Mouse (Mus musculus) heart, embryonic 13.5 days (tissue): Measurements from ENCODE around the gene Crtc3. TPM values are rescaled to one million over a fixed set of nuclear protein-coding genes. Genes with fewer than 3 reads are reported as not detected.

Experiments
- ATAC-seq: fragments of 200-750 bp; cut with Nextera tagmentation; 2 replicates; pipeline ENCODE4 v1.8.0; 2017; ENCODE audit warnings: moderate TSS enrichment; ENCODE audit not compliant: insufficient number of reproducible peaks, low FRiP score, low TSS enrichment; ENCODE audit errors: extremely low read depth
- H3K27ac ChIP-seq: fragments of 300-500 bp; sonication (generic); replicated peaks from 2 replicates; pipeline ENCODE4 v1.5.1; 2015; ENCODE audit warnings: moderate library complexity, mild to moderate bottlenecking, inconsistent platforms
- H3K27me3 ChIP-seq: fragments of 300-500 bp; sonication (generic); replicated peaks from 2 replicates; pipeline ENCODE4 v1.6.1; 2015; ENCODE audit warnings: mild to moderate bottlenecking, inconsistent platforms
- H3K36me3 ChIP-seq: fragments of 300-500 bp; sonication (generic); 2 replicates; pipeline ENCODE4 v1.6.1; 2015; ENCODE audit warnings: mild to moderate bottlenecking, inconsistent platforms
- H3K4me1 ChIP-seq: fragments of 300-500 bp; sonication (generic); 2 replicates; pipeline ENCODE4 v1.6.1; 2015; ENCODE audit warnings: inconsistent platforms
- H3K4me2 ChIP-seq: fragments of 300-500 bp; sonication (generic); 2 replicates; pipeline ENCODE4 v1.6.1; 2015; ENCODE audit warnings: inconsistent platforms, mild to moderate bottlenecking, moderate library complexity
- H3K4me3 ChIP-seq: fragments of 300-500 bp; sonication (generic); 2 replicates; pipeline ENCODE4 v1.5.1; 2015; ENCODE audit warnings: moderate library complexity, mild to moderate bottlenecking, inconsistent platforms
- H3K9ac ChIP-seq: fragments of 300-500 bp; sonication (generic); 2 replicates; pipeline ENCODE4 v1.6.1; 2015; ENCODE audit warnings: inconsistent platforms, mild to moderate bottlenecking, moderate library complexity
- H3K9me3 ChIP-seq: fragments of 300-500 bp; sonication (generic); 2 replicates; pipeline ENCODE4 v1.6.1; 2016; ENCODE audit warnings: inconsistent platforms
- WGBS: fragments of 180-500 bp; shearing (Covaris S2); methylation state at CpG from one replicate; pipeline ENCODE4 v1.1.7; 2015; ENCODE audit warnings: mixed read lengths; 5-methylcytosine and 5-hydroxymethylcytosine counted together
- polyA plus RNA-seq: library from polyadenylated mRNA; unstranded; fragments of >200 nt; fragmentation: Nextera tagmentation; extraction: Ambion mirVana; gene quantifications from 2 replicates; pipeline ENCODE4 v1.2.1, GENCODE M21; 2015

Gene Crtc3
- 14.9 and 16.6 TPM in 2 replicates for polyA plus RNA-seq

- H3K9me3 ChIP-seq, result no peaks in the 10 kb centered on the region
- peak within 1 kb of the TSS; percentile 92 for H3K4me2 ChIP-seq
- H3K4me1 ChIP-seq, result peaks cover 39% of the 10 kb centered on the region
- ATAC-seq, result peak; percentile 71
- no peaks in the 10 kb centered on the region for H3K27me3 ChIP-seq
- H3K36me3 ChIP-seq, result no peaks in the 10 kb centered on the region
- peak within 1 kb of the TSS; percentile 96 for H3K9ac ChIP-seq
- WGBS, result under 1% methylated on average over 60 of the region's 83 CpGs
- H3K27ac ChIP-seq, result peak within 1 kb of the TSS; percentile 94
- H3K4me3 ChIP-seq, result peak within 1 kb of the TSS; percentile 75
Observed at GRCm38 (mm10) chr7:80688556-80689220, at the start of gene Crtc3. Gene Crtc3 (minus strand): TSS chr7:80688877.

- ATAC-seq, result no peak
- no peak overlapping the region for H3K4me3 ChIP-seq
- H3K36me3 ChIP-seq, result peaks cover 91% of the 10 kb centered on the region
- no peak overlapping the region for H3K4me2 ChIP-seq
- H3K27me3 ChIP-seq, result no peaks in the 10 kb centered on the region
- no peaks in the 10 kb centered on the region for H3K9me3 ChIP-seq
- WGBS, result 79% methylated on average over 10 of the region's 10 CpGs
- peaks cover 18% of the 10 kb centered on the region for H3K4me1 ChIP-seq
- H3K9ac ChIP-seq, result no peak overlapping the region
- no peak overlapping the region for H3K27ac ChIP-seq
Observed at GRCm38 (mm10) chr7:80736199-80736598, 47.5 kb upstream of the Crtc3 start.

GRCm38 (mm10) chr7:80732986-80733385 is 44.3 kb upstream of the Crtc3 start:
- H3K4me2 ChIP-seq, result no peak overlapping the region
- no peaks in the 10 kb centered on the region for H3K27me3 ChIP-seq
- no peak overlapping the region for H3K9ac ChIP-seq
- no peak for ATAC-seq
- H3K4me3 ChIP-seq, result no peak overlapping the region
- no peaks in the 10 kb centered on the region for H3K9me3 ChIP-seq
- 70% methylated on average over 11 of the region's 11 CpGs for WGBS
- H3K27ac ChIP-seq, result no peak overlapping the region
- peaks cover 95% of the 10 kb centered on the region for H3K36me3 ChIP-seq
- peaks cover 30% of the 10 kb centered on the region for H3K4me1 ChIP-seq

GRCm38 (mm10) chr7:80729662-80730061 is 41.0 kb upstream of the Crtc3 start:
- Histone ChIP-seq H3K4me2 (no peak overlapping the region), H3K27me3 (no peaks in the 10 kb centered on the region), H3K4me1 (peaks cover 30% of the 10 kb centered on the region), H3K36me3 (peaks cover 95% of the 10 kb centered on the region), H3K9me3 (no peaks in the 10 kb centered on the region), H3K27ac (peak overlapping the region; percentile 49), H3K4me3 (no peak overlapping the region), H3K9ac (no peak overlapping the region)
- WGBS, result 24% methylated on average over 8 of the region's 8 CpGs
- ATAC-seq, result no peak

- Histone ChIP-seq H3K36me3 (peaks cover 98% of the 10 kb centered on the region), H3K27ac (no peak overlapping the region), H3K4me1 (no peaks in the 10 kb centered on the region), H3K9ac (no peak overlapping the region), H3K27me3 (no peaks in the 10 kb centered on the region), H3K4me3 (no peak overlapping the region), H3K9me3 (no peaks in the 10 kb centered on the region), H3K4me2 (no peak overlapping the region)
- no peak for ATAC-seq
- WGBS, result 57% methylated on average over 9 of the region's 9 CpGs
Observed at GRCm38 (mm10) chr7:80721041-80721440, 32.4 kb upstream of the Crtc3 start.

GRCm38 (mm10) chr7:80719582-80719981 is 30.9 kb upstream of the Crtc3 start:
- no peaks in the 10 kb centered on the region for H3K4me1 ChIP-seq
- WGBS, result 90% methylated on average over 7 of the region's 7 CpGs
- H3K4me2 ChIP-seq, result no peak overlapping the region
- H3K27me3 ChIP-seq, result no peaks in the 10 kb centered on the region
- no peak for ATAC-seq
- H3K36me3 ChIP-seq, result peaks cover 98% of the 10 kb centered on the region
- no peak overlapping the region for H3K9ac ChIP-seq
- no peak overlapping the region for H3K27ac ChIP-seq
- H3K4me3 ChIP-seq, result no peak overlapping the region
- H3K9me3 ChIP-seq, result no peaks in the 10 kb centered on the region

GRCm38 (mm10) chr7:80719038-80719437 is 30.4 kb upstream of the Crtc3 start:
- WGBS, result 79% methylated on average over 2 of the region's 2 CpGs
- ATAC-seq, result no peak

GRCm38 (mm10) chr7:80718471-80718870 is 29.8 kb upstream of the Crtc3 start:
- ATAC-seq, result no peak
- H3K36me3 ChIP-seq, result peaks cover 97% of the 10 kb centered on the region
- H3K4me3 ChIP-seq, result no peak overlapping the region
- no peak overlapping the region for H3K27ac ChIP-seq
- H3K9me3 ChIP-seq, result no peaks in the 10 kb centered on the region
- no peaks in the 10 kb centered on the region for H3K4me1 ChIP-seq
- H3K9ac ChIP-seq, result no peak overlapping the region
- WGBS, result 90% methylated on average over 8 of the region's 8 CpGs
- H3K27me3 ChIP-seq, result no peaks in the 10 kb centered on the region
- no peak overlapping the region for H3K4me2 ChIP-seq

More at GRCm38 (mm10) chr7:80719038-80719437, 30.4 kb upstream of the Crtc3 start:
- Histone ChIP-seq H3K27ac (no peak overlapping the region), H3K36me3 (peaks cover 97% of the 10 kb centered on the region), H3K4me1 (no peaks in the 10 kb centered on the region), H3K9me3 (no peaks in the 10 kb centered on the region), H3K9ac (no peak overlapping the region), H3K4me2 (no peak overlapping the region), H3K27me3 (no peaks in the 10 kb centered on the region), H3K4me3 (no peak overlapping the region)

GRCm38 (mm10) chr7:80716758-80717157 is 28.1 kb upstream of the Crtc3 start:
- Histone ChIP-seq H3K4me3 (no peak overlapping the region), H3K36me3 (peaks cover 97% of the 10 kb centered on the region), H3K27ac (no peak overlapping the region), H3K9me3 (no peaks in the 10 kb centered on the region), H3K9ac (no peak overlapping the region), H3K4me2 (no peak overlapping the region), H3K4me1 (no peaks in the 10 kb centered on the region), H3K27me3 (no peaks in the 10 kb centered on the region)
- no peak for ATAC-seq
- 68% methylated on average over 9 of the region's 9 CpGs for WGBS

- no peak for ATAC-seq
- H3K27me3 ChIP-seq, result no peaks in the 10 kb centered on the region
- H3K4me3 ChIP-seq, result no peak overlapping the region
- H3K36me3 ChIP-seq, result peaks cover 92% of the 10 kb centered on the region
- no peaks in the 10 kb centered on the region for H3K9me3 ChIP-seq
- H3K9ac ChIP-seq, result no peak overlapping the region
- no peak overlapping the region for H3K4me2 ChIP-seq
- no peak overlapping the region for H3K27ac ChIP-seq
- WGBS, result 82% methylated on average over 7 of the region's 7 CpGs
- no peaks in the 10 kb centered on the region for H3K4me1 ChIP-seq
Observed at GRCm38 (mm10) chr7:80715306-80715705, 26.6 kb upstream of the Crtc3 start.

GRCm38 (mm10) chr7:80711496-80711895 is 22.8 kb upstream of the Crtc3 start:
- H3K27me3 ChIP-seq, result no peaks in the 10 kb centered on the region
- H3K4me1 ChIP-seq, result no peaks in the 10 kb centered on the region
- ATAC-seq, result no peak
- H3K27ac ChIP-seq, result no peak overlapping the region
- no peak overlapping the region for H3K4me2 ChIP-seq
- H3K9me3 ChIP-seq, result no peaks in the 10 kb centered on the region
- H3K9ac ChIP-seq, result no peak overlapping the region
- no peak overlapping the region for H3K4me3 ChIP-seq
- WGBS, result 81% methylated on average over 8 of the region's 8 CpGs
- H3K36me3 ChIP-seq, result peaks cover 66% of the 10 kb centered on the region

GRCm38 (mm10) chr7:80710333-80710732 is 21.7 kb upstream of the Crtc3 start:
- Histone ChIP-seq H3K27ac (no peak overlapping the region), H3K4me1 (no peaks in the 10 kb centered on the region), H3K9me3 (no peaks in the 10 kb centered on the region), H3K4me3 (no peak overlapping the region), H3K4me2 (no peak overlapping the region), H3K9ac (no peak overlapping the region), H3K27me3 (no peaks in the 10 kb centered on the region), H3K36me3 (peaks cover 55% of the 10 kb centered on the region)
- 86% methylated on average over 7 of the region's 7 CpGs for WGBS
- ATAC-seq, result no peak
